Mouse (Mus musculus): ENCODE measurements at regions not wholly inside any gene's neighbourhood (a gene's known extent, or its start where the extent isn't known, plus 50 kb on each side); places are given as distances from the start of the nearest gene placed in this dataset.
A peak's percentile ranks its signal among the peaks of the same experiment; 100 is the strongest.

DNA sequence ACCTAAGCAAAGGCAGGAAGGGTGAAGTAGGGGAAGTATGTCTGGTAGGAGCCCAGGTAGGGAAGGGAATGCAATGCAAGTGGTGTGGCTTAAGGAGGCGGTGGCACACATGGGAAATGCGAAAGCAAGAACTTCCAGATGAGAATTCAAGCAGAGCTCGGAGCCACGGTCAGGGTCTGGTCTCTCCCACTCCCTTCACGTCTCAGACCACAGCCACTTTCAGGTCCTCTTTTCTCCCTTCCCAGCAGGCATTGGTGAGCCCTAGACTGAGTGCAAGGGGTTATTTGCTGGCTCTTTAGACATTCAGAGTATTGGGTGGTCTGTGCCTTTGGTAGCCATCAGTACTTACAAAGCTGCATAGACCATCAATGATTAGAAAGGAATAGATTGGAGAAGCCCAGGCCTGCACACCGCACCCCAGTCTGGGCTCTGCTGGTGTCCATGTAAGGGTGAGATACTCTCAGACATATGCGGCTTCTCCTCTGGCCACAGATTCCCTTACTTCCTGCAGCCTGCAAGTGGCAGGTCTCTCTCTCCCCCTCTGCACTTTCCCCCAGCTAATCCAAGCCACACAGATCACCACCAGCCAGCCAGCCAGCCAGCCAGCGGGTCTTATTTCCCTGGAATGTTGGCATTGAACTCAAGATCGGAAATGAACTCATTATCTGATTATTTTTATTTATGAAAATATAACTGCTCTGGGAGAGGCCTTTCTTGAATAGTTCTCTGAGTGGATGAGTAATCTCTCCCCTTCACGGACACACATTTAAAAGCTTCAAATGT lies 113.6 kb downstream of the Zfp36l2 start:
- DNase-seq (ENCODE audit: low spot score in 2 of 2), result no peak

DNA sequence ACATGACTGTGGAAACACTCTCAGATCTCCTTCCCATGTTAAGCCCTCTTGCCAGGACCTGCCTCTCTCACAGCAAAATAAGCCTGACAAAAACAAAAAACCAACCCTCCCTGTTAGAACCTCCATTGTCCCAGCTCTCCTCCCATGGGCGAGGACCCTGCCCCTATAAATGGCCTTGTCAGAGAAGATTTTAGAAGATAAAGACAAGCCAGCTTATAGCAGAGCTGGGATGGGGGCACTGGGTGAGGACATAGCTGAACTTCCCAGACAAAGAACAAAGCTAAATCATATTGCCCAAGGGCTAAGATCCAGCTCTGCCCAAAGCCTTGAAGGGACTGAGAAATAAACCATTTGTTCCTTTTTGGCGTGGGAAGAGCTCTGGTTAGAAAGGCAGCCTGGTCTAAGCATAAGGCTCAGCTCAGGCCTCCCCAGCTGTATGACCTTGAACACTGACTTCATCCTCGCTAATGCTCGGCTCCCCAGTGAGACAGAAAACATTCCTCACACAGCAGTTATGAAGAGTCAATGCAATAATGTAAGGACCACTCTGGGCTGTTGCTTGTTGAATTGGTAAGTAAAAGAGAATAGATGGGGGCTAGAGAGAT lies 115.2 kb downstream of the Zfp36l2 start:
- DNase-seq (ENCODE audit: low spot score in 2 of 2), result no peak

GRCm38 (mm10) chr17:84071855-84072254 lies 115.9 kb downstream of the Zfp36l2 start:
- no peak for DNase-seq (ENCODE audit: low spot score in 2 of 2)

DNA sequence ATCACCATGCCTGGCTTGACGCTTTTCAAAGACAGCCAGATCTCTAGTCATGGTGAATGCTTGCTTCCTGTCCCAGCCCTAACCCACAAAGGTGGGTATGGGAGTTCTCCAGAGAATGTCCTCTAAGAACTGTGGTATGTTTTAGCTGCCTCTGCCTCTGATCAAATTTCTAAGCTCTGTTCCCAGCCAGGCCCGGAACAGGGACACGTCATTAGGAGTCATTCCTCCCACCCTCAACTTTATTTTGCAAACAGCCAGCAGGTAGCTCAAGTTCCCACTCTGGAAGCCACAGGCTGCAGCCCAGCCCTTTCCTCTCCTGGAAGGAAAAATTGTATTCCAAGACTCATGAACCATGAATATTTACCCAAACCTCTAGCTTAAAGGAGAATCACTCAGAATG lies 117.2 kb downstream of the Zfp36l2 start:
- DNase-seq (ENCODE audit: low spot score in 2 of 2), result no peak

- no peak for DNase-seq (ENCODE audit: low spot score in 2 of 2)
Observed at GRCm38 (mm10) chr17:84067102-84067501, 120.6 kb downstream of the Zfp36l2 start.

DNA sequence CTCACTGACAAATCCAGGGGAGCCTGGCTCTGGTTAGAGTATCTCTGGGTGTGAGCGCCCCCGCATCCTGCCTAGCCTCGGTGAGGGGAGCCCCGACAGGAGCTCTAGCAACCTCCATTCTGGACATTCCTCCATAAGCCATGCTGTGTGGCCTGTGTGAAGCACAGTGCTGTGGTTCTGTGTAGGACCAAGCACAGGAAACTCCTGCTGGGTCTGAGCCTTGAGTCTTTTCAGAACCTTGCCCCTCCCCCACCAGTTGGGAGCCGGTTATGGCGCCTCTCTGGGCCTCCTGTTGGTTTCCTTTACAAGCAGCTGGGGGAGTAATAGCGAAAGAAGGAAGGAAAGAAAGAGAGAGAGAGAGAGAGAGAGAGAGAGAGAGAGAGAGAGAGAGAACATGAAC lies 124.0 kb downstream of the Zfp36l2 start:
- DNase-seq (ENCODE audit: low spot score in 2 of 2), result no peak

DNA sequence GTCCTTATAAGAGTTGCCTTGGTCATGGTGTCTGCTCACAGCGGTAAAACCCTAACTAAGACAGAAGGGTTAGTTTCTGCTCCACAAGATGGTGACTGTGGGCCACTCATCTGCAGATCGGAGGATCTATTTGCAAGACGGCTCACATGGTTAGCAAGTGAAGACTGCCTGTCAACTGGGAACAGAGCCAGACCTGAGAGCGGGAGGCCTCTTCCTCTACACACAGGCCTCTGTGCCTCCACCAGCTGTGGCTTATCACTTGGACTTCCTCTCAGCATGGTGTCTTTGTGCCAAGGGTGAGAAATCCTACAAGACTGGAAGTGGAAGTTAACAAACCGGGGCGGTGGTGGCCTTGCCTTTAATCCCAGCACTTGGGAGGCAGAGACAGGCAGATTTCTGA lies 126.1 kb downstream of the Zfp36l2 start:
- no peak for DNase-seq (ENCODE audit: low spot score in 2 of 2)

GRCm38 (mm10) chr17:84056469-84056868 lies 131.3 kb downstream of the Zfp36l2 start:
- peak in 1 of 2 experiments; percentile 43 for DNase-seq (ENCODE audit: low spot score in 2 of 2)

- DNase-seq (ENCODE audit: low spot score in 2 of 2), result no peak
Observed at GRCm38 (mm10) chr17:84052437-84052836, 135.3 kb downstream of the Zfp36l2 start.

GRCm38 (mm10) chr17:84051212-84051611 lies 136.5 kb downstream of the Zfp36l2 start:
- DNase-seq (ENCODE audit: low spot score in 2 of 2), result no peak

- DNase-seq (ENCODE audit: low spot score in 2 of 2), result peak in 1 of 2 experiments; percentile 45
Observed at GRCm38 (mm10) chr17:84048533-84048932, 139.2 kb downstream of the Zfp36l2 start.

GRCm38 (mm10) chr17:84047520-84047919 lies 140.2 kb downstream of the Zfp36l2 start:
- DNase-seq (ENCODE audit: low spot score in 2 of 2), result no peak

DNA sequence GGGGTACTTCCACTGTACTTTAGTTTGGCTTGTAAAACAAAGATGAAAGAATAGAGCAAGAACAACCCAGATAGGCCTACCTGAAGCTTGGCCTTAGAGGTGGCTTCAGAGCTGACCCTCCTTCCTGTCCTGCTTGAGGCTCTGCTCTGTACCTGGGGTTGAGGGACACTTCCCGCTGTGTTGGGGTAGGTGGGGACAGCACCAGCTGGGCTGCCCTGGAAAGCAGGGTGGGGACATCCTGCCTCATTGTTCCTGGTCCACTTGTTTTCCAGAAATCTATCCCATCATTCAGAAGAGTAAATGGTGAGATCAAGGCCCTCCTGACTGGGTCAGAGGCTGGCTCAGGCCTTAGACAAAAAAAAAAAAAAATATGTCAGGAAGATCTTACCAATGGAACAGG lies 141.9 kb downstream of the Zfp36l2 start:
- DNase-seq (ENCODE audit: low spot score in 2 of 2), result no peak

DNA sequence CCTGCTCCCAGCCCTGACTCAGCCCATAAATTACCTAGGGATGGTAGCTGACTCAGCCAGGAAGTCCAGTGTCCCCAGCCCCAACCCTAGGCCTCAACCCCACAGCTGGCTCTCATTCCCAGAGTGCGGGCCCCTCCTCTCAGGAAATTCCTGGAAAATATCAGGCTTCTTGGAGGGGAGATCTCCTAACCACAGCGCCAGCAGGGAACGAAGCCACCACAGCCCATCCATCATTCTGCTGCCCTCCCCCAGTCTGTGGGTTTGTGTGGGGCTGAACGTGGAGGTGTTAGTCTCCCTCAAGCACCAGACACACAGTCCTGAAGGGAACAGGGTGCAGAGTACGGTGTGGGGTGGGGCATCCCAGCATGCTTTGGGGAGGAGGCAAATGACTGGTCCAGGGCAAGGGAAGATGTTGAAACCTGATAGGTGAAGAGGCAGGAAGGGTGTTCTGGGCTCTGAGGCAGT lies 143.2 kb downstream of the Zfp36l2 start:
- no peak for DNase-seq (ENCODE audit: low spot score in 2 of 2)

- DNase-seq (ENCODE audit: low spot score in 2 of 2), result no peak
Observed at GRCm38 (mm10) chr17:84043102-84043501, 144.6 kb downstream of the Zfp36l2 start.

- no peak for DNase-seq (ENCODE audit: low spot score in 2 of 2)
Observed at GRCm38 (mm10) chr17:84039444-84039843, 148.3 kb downstream of the Zfp36l2 start.

- DNase-seq (ENCODE audit: low spot score in 2 of 2), result no peak
Observed at GRCm38 (mm10) chr17:84037580-84038304, 150.0 kb downstream of the Zfp36l2 start.

DNA sequence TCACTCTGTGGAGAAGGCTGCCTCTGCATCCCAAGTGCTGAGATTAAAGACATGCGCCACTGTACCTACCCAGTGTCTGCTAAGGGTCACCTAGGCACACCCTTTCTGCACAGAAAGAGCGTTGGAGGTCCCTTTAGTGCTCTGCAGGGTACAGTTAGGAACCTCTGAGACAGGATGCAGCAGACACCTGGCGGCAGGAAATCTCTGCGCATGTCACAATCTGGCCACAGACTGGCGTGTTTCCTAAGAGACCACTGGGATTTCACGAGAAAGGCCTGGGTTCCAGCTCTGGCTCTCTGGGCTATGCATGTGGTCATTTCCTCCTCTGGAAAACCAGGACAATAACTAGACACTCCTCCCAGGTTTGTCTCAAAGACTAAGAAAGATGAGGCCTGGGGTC lies 151.7 kb downstream of the Zfp36l2 start:
- DNase-seq (ENCODE audit: low spot score in 2 of 2), result no peak

DNA sequence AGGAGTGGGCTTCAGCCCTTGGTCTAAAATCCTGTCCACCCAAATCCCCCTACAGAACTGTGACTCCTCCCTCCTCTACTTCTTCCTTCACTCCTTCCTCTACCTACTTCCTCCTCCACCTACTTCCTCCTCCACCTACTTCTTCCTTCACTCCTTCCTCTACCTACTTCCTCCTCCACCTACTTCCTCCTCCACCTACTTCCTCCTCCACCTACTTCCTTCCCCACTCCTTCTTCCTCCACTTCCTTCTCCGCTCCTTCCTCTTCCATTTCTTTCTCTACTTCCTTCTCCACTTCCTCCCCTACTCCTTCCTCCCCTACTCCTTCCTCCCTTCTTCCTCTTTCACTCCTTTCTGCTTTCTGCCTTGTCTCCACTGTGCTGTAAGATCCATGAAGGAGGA lies 152.9 kb downstream of the Zfp36l2 start:
- no peak for DNase-seq (ENCODE audit: low spot score in 2 of 2)

GRCm38 (mm10) chr17:84032441-84032840 lies 155.3 kb downstream of the Zfp36l2 start:
- no peak for DNase-seq (ENCODE audit: low spot score in 2 of 2)

DNA sequence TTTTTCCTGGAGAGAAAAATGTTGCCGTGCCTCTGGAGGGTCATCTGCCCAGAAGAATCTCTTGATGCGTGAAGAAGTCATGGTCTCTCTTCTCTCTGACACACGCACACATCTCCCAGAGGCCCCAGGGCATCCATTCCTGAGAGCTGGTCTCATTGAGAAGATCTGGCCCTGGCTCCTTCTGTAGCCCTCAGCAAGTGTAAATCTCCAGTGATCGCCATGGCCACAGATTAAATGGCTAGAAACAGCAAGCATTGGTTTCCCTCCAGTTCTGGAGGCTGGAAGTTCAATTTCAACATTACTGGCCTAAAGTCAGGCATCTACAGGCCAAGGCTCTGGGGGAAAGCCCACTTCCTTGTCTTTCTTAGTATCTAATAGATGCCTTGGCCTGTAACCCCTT lies 155.9 kb downstream of the Zfp36l2 start:
- no peak for DNase-seq (ENCODE audit: low spot score in 2 of 2)

- DNase-seq (ENCODE audit: low spot score in 2 of 2), result no peak
Observed at GRCm38 (mm10) chr17:84031381-84031780, 156.4 kb downstream of the Zfp36l2 start.
